Mouse (Mus musculus): ENCODE results near the gene Myo1b. TPM values are rescaled to one million over a fixed set of nuclear protein-coding genes. Genes with fewer than 3 reads are reported as not detected.

Myo1b gene
- total and polyA plus RNA-seq, 3 experiments, result 5.5 to 30.1 (median 29.6) TPM

DNA sequence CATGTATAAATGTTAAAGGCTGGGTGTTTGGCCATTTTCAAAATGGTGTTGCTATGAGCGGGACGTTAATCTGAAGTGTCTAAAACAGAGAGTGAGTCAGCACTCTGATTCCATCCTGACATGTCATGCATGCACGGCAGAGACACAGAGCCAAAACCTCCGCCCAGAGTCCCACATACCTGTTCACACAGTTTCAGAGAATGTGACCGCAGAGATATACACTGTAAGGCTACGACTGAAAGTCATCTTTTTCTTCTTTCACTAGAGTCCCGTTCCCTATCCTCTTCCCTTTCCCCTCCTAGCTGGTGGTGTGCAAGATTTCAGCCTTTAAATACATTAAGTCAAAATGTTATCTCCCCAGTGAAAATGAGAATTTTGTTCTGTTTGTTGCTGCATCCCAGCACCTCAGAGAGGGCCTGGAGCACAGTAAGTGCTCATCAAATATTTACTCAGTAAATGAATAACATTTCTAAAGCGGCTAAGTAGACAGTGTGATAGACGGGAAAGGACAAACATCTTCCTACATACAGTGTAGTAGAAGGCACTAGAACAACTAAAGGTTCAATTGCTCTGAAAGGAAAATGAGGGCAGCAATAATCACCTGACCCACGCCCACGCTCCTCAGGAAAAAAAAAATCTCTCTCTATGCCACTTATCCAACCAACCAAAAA lies 59.5 kb downstream of the Myo1b start:
- intact Hi-C loops (cut with DNase I), result no loop called here
- no peaks in the 10 kb centered on the region for H3K79me2 ChIP-seq (replicated peaks; ENCODE audit: control insufficient read depth, insufficient read depth, low read length)
- 75% methylated on average over 11 of the region's 11 CpGs for WGBS
- TF ChIP-seq EP300 (IDR thresholded peaks at IDR 0.05; ENCODE audit: insufficient read depth, low read depth, low read length), result no peak
- no peak for TF ChIP-seq POLR2A (IDR thresholded peaks at IDR 0.05; ENCODE audit: insufficient read depth, low read depth, low read length)
- TF ChIP-seq CTCF (IDR thresholded peaks at IDR 0.05), result no peak
- no peak overlapping the region for H3K4me3 ChIP-seq
- DNase-seq, result no peak
- H3K36me3 ChIP-seq (ENCODE audit: control insufficient read depth, insufficient read depth, low read length), result no peaks in the 10 kb centered on the region
- no peak overlapping the region for H3K9ac ChIP-seq (ENCODE audit: low read depth, low read length)
- H3K27me3 ChIP-seq (ENCODE audit: control insufficient read depth, insufficient read depth, low read length), result no peaks in the 10 kb centered on the region
- H3K4me1 ChIP-seq (ENCODE audit: control insufficient read depth, insufficient read depth, low read length), result no peaks in the 10 kb centered on the region
- 0 out of 2 replicates have a peak overlapping the region, but pooled peaks have one; percentile 5 for H3K27ac ChIP-seq

DNA sequence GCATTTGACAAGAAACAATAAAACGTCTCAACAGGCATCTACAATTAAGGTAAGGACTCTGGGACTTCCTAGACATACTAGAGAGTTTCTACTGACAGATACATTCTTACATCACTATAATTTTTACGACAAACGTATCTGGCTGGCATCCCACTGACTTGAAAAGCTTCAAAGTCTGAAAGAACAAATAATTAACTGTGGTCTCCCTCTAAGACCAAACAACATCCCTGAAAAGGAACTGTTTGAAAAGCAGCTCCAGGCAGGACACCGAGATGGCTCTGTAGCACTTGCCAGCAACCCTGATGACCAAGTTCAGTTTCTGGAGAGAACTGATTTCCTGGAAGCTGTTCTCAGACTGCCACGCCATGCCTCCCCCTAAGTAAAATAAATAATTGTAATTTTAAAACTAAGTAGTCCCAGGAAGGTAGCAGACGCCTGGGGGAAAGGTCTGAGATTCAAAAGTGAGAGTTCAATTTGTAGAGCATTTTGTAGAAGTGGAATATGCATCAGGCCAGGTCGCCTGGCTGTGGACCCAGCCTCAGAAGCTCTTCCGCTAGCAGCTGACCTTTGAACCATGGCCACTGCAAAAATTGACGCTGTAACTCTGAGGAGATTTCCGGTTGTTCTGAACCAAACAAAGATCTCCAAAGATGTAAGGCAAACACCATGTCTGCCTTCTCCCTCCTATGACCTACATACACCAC lies 60.2 kb downstream of the Myo1b start:
- 54% methylated on average over 10 of the region's 10 CpGs for WGBS
- no peak overlapping the region for H3K9ac ChIP-seq (ENCODE audit: low read depth, low read length)
- H3K36me3 ChIP-seq (ENCODE audit: control insufficient read depth, insufficient read depth, low read length), result no peaks in the 10 kb centered on the region
- H3K27me3 ChIP-seq (ENCODE audit: control insufficient read depth, insufficient read depth, low read length), result no peaks in the 10 kb centered on the region
- no peaks in the 10 kb centered on the region for H3K4me1 ChIP-seq (ENCODE audit: control insufficient read depth, insufficient read depth, low read length)
- no peak for TF ChIP-seq POLR2A (IDR thresholded peaks at IDR 0.05; ENCODE audit: insufficient read depth, low read depth, low read length)
- no peak for TF ChIP-seq CTCF (IDR thresholded peaks at IDR 0.05)
- no peak for TF ChIP-seq EP300 (IDR thresholded peaks at IDR 0.05; ENCODE audit: insufficient read depth, low read depth, low read length)
- intact Hi-C loops (cut with DNase I), result no loop called here
- H3K4me3 ChIP-seq, result no peak overlapping the region
- H3K79me2 ChIP-seq (replicated peaks; ENCODE audit: control insufficient read depth, insufficient read depth, low read length), result no peaks in the 10 kb centered on the region
- no peak overlapping the region; the same call in 1 of the 2 replicates for H3K27ac ChIP-seq
- DNase-seq, result no peak

DNA sequence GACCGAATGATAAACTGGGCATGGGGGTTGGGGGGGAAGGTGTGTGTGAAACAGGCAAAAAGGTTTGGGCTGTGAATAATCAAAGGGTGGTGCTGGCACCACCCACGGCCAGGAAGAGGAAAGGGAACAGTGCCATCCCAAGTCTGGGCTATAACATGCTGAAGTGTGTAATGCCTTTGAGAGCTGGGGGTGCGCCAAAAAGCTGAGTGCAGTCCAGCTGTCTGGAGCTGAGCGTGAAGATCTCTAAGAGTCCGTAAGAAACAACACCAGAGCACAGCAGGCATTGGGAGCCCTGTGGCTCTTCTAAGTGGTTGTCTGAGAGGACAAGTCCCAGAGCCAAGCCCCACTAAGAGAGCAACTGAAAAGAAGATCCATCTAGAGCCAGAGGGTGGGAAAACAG lies 63.6 kb downstream of the Myo1b start:
- H3K79me2 ChIP-seq (replicated peaks; ENCODE audit: control insufficient read depth, insufficient read depth, low read length), result no peaks in the 10 kb centered on the region; the same call in 1 of the 2 replicates
- intact Hi-C loops (cut with DNase I), result no loop called here
- H3K9ac ChIP-seq (ENCODE audit: low read depth, low read length), result no peak overlapping the region
- peaks cover 9% of the 10 kb centered on the region for H3K4me1 ChIP-seq (ENCODE audit: control insufficient read depth, insufficient read depth, low read length)
- no peaks in the 10 kb centered on the region for H3K36me3 ChIP-seq (ENCODE audit: control insufficient read depth, insufficient read depth, low read length)
- 55% methylated on average over 5 of the region's 5 CpGs for WGBS
- no peak overlapping the region for H3K4me3 ChIP-seq
- no peak for TF ChIP-seq POLR2A (IDR thresholded peaks at IDR 0.05; ENCODE audit: insufficient read depth, low read depth, low read length)
- TF ChIP-seq EP300 (IDR thresholded peaks at IDR 0.05; ENCODE audit: insufficient read depth, low read depth, low read length), result no peak
- no peaks in the 10 kb centered on the region for H3K27me3 ChIP-seq (ENCODE audit: control insufficient read depth, insufficient read depth, low read length)
- H3K27ac ChIP-seq, result no peak overlapping the region
- DNase-seq, result no peak

DNA sequence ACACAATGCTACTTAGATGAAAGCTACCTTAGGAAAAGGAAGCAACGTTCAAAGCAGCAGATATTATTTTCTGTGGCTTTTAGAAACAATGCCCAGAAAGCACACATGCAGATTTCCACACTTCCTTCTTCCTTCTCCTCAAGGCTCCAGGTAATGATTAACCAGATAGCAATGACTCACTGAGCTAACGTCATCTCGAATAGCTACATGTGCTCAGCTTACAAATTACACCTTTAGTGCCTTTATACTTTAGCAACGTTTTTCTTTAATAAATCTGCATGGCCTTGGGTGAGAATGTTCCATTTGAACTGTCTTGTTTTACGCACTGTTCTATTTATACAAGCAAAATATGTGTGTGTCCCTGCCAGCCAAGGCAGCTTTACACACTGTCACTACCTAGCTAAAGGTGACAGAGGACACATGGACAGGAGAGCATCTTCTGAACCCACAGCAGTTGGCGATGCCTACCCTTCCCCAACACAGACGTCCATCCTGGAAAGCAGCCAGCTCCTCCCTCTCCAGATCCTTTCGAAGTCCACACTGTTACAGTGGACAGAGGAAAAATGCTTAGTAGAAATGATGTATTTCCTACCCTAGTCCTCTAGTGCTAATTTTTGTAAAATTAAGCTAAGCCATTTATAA lies 66.2 kb downstream of the Myo1b start:
- intact Hi-C loops (cut with DNase I), result no loop called here
- Histone ChIP-seq H3K4me1 (ENCODE audit: control insufficient read depth, insufficient read depth, low read length) (peaks cover 9% of the 10 kb centered on the region), H3K9ac (ENCODE audit: low read depth, low read length) (no peak overlapping the region), H3K27ac (no peak overlapping the region; the same call in 1 of the 2 replicates), H3K27me3 (ENCODE audit: control insufficient read depth, insufficient read depth, low read length) (no peaks in the 10 kb centered on the region), H3K4me3 (no peak overlapping the region), H3K36me3 (ENCODE audit: control insufficient read depth, insufficient read depth, low read length) (no peaks in the 10 kb centered on the region), H3K79me2 (replicated peaks; ENCODE audit: control insufficient read depth, insufficient read depth, low read length) (no peaks in the 10 kb centered on the region; the same call in 1 of the 2 replicates)
- TF ChIP-seq EP300 (IDR thresholded peaks at IDR 0.05; ENCODE audit: insufficient read depth, low read depth, low read length) (no peak), POLR2A (IDR thresholded peaks at IDR 0.05; ENCODE audit: insufficient read depth, low read depth, low read length) (no peak), CTCF (IDR thresholded peaks at IDR 0.05) (no peak)
- 32% methylated on average over 8 of the region's 8 CpGs for WGBS
- DNase-seq, result no peak

DNA sequence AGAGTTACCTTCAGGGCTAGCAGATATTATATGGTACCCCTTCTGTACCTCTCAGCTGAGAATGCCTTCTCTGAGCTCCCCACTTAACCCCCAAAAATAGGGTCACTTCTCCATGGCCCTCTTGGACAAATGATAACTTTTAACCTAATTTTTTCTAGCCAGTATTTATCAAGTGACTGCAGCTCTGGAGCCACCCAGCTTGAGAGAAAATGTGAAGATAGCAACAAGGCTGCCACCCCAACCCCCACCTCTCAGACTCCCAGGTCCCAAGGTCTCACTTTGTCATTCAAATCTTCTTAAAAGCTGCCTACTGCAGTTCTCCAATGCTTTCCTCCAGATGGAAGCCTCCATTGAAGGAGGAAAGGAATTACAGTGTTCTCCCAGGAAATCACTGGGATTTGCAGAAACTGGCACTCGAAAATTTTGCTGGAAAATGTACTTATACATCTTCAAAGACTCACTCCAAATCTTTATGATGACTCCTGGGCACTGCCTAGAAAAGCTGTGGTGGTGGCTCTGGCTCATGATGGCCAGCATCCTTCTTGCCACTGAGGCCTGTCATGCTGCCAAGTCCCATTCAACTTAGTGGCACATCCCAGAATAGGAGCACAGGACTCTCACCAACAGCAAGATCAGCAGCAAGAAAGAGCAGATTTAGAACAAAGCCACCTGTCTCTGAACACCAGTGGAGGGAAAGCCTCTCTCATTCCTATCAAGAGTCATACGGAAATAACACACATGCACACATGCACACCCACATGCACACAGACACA lies 70.4 kb downstream of the Myo1b start:
- peaks cover 3% of the 10 kb centered on the region for H3K36me3 ChIP-seq (ENCODE audit: control insufficient read depth, insufficient read depth, low read length)
- DNase-seq, result no peak
- 84% methylated on average over 2 of the region's 2 CpGs for WGBS
- intact Hi-C loops (cut with DNase I), result no loop called here
- peaks cover 19% of the 10 kb centered on the region for H3K4me1 ChIP-seq (ENCODE audit: control insufficient read depth, insufficient read depth, low read length)
- no peaks in the 10 kb centered on the region for H3K27me3 ChIP-seq (ENCODE audit: control insufficient read depth, insufficient read depth, low read length)
- H3K9ac ChIP-seq (ENCODE audit: low read depth, low read length), result no peak overlapping the region
- H3K4me3 ChIP-seq, result no peak overlapping the region
- TF ChIP-seq CTCF (IDR thresholded peaks at IDR 0.05) (no peak), EP300 (IDR thresholded peaks at IDR 0.05; ENCODE audit: insufficient read depth, low read depth, low read length) (no peak), POLR2A (IDR thresholded peaks at IDR 0.05; ENCODE audit: insufficient read depth, low read depth, low read length) (no peak)
- H3K79me2 ChIP-seq (replicated peaks; ENCODE audit: control insufficient read depth, insufficient read depth, low read length), result no peaks in the 10 kb centered on the region; the same call in 1 of the 2 replicates
- H3K27ac ChIP-seq, result no peak overlapping the region
